Mouse (Mus musculus): ENCODE measurements around the gene Ttc25. TPM values are rescaled to one million over a fixed set of nuclear protein-coding genes. Genes with fewer than 3 reads are reported as not detected.

The Ttc25 gene
- total RNA-seq (2014; rRNA removed) = 1.2 and 2.2 TPM in 2 replicates
- 1.1 and 1.8 TPM in 2 replicates for polyA plus RNA-seq (2015; fragmentation: Nextera tagmentation; extraction: Ambion mirVana)

- no peaks in the 10 kb centered on the region for H3K9me3 ChIP-seq (ENCODE audit: low read length)
- H3K4me3 ChIP-seq (ENCODE audit: low read depth, low read length) = peak within 1 kb of the TSS; percentile 41
- peaks cover 6% of the 10 kb centered on the region for H3K4me1 ChIP-seq (ENCODE audit: insufficient read depth)
- peak; percentile 34 for TF ChIP-seq CTCF (IDR thresholded peaks at IDR 0.05; ENCODE audit: low read depth)
- 3% methylated on average over 28 of the region's 28 CpGs for WGBS
- H3K27me3 ChIP-seq (ENCODE audit: insufficient read depth, low read length) = no peaks in the 10 kb centered on the region
- peak within 1 kb of the TSS; percentile 63 for H3K9ac ChIP-seq
- H3K27ac ChIP-seq (ENCODE audit: low read depth, low read length) = peak within 1 kb of the TSS; percentile 66
- no peaks in the 10 kb centered on the region for H3K36me3 ChIP-seq (ENCODE audit: insufficient read depth)
- H3K4me2 ChIP-seq (ENCODE audit: low read depth) = peak within 1 kb of the TSS; percentile 71
- peak; percentile 90 for DNase-seq
- peak; percentile 99 for ATAC-seq
These were observed at the start of gene Ttc25 for GRCm38 (mm10) chr11:100544832-100545745. Ttc25 (plus strand) TSS chr11:100545607.

- no peak overlapping the region for H3K4me2 ChIP-seq (ENCODE audit: low read depth)
- no peaks in the 10 kb centered on the region for H3K27me3 ChIP-seq (ENCODE audit: insufficient read depth, low read length)
- no peak overlapping the region for H3K27ac ChIP-seq (ENCODE audit: low read depth, low read length)
- DNase-seq (no peak), ATAC-seq (no peak)
- TF ChIP-seq CTCF (IDR thresholded peaks at IDR 0.05; ENCODE audit: low read depth) = no peak
- H3K9me3 ChIP-seq (ENCODE audit: low read length) = no peaks in the 10 kb centered on the region
- H3K9ac ChIP-seq = no peak overlapping the region
- H3K36me3 ChIP-seq (ENCODE audit: insufficient read depth) = peaks cover 96% of the 10 kb centered on the region
- no peaks in the 10 kb centered on the region for H3K4me1 ChIP-seq (ENCODE audit: insufficient read depth)
- 76% methylated on average over 3 of the region's 3 CpGs for WGBS
- H3K4me3 ChIP-seq (ENCODE audit: low read depth, low read length) = no peak overlapping the region
These were observed 45.2 kb upstream of the Ttc25 start for GRCm38 (mm10) chr11:100500241-100500640.

GRCm38 (mm10) chr11:100500651-100501050 is 44.8 kb upstream of the Ttc25 start:
- peaks cover 96% of the 10 kb centered on the region for H3K36me3 ChIP-seq (ENCODE audit: insufficient read depth)
- ATAC-seq (no peak), DNase-seq (no peak)
- H3K27ac ChIP-seq (ENCODE audit: low read depth, low read length) = no peak overlapping the region
- 80% methylated on average over 7 of the region's 7 CpGs for WGBS
- no peaks in the 10 kb centered on the region for H3K27me3 ChIP-seq (ENCODE audit: insufficient read depth, low read length)
- H3K9me3 ChIP-seq (ENCODE audit: low read length) = no peaks in the 10 kb centered on the region
- no peak overlapping the region for H3K9ac ChIP-seq
- no peak for TF ChIP-seq CTCF (IDR thresholded peaks at IDR 0.05; ENCODE audit: low read depth)
- H3K4me2 ChIP-seq (ENCODE audit: low read depth) = no peak overlapping the region
- H3K4me1 ChIP-seq (ENCODE audit: insufficient read depth) = no peaks in the 10 kb centered on the region
- H3K4me3 ChIP-seq (ENCODE audit: low read depth, low read length) = no peak overlapping the region

- no peak for TF ChIP-seq CTCF (IDR thresholded peaks at IDR 0.05; ENCODE audit: low read depth)
- 14% methylated on average over 6 of the region's 6 CpGs for WGBS
- no peaks in the 10 kb centered on the region for H3K9me3 ChIP-seq (ENCODE audit: low read length)
- H3K36me3 ChIP-seq (ENCODE audit: insufficient read depth) = peaks cover 93% of the 10 kb centered on the region
- no peak overlapping the region for H3K4me2 ChIP-seq (ENCODE audit: low read depth)
- H3K9ac ChIP-seq = no peak overlapping the region
- H3K4me3 ChIP-seq (ENCODE audit: low read depth, low read length) = no peak overlapping the region
- H3K27me3 ChIP-seq (ENCODE audit: insufficient read depth, low read length) = no peaks in the 10 kb centered on the region
- no peak overlapping the region for H3K27ac ChIP-seq (ENCODE audit: low read depth, low read length)
- no peaks in the 10 kb centered on the region for H3K4me1 ChIP-seq (ENCODE audit: insufficient read depth)
- ATAC-seq (no peak), DNase-seq (no peak)
These were observed 44.1 kb upstream of the Ttc25 start for GRCm38 (mm10) chr11:100501321-100501720.

GRCm38 (mm10) chr11:100504990-100505660 is 40.3 kb upstream of the Ttc25 start:
- Histone ChIP-seq H3K36me3 (ENCODE audit: insufficient read depth) (peaks cover 81% of the 10 kb centered on the region), H3K27me3 (ENCODE audit: insufficient read depth, low read length) (no peaks in the 10 kb centered on the region), H3K4me1 (ENCODE audit: insufficient read depth) (no peaks in the 10 kb centered on the region), H3K4me3 (ENCODE audit: low read depth, low read length) (no peak overlapping the region), H3K9ac (no peak overlapping the region), H3K27ac (ENCODE audit: low read depth, low read length) (no peak overlapping the region), H3K9me3 (ENCODE audit: low read length) (no peaks in the 10 kb centered on the region), H3K4me2 (ENCODE audit: low read depth) (no peak overlapping the region)
- DNase-seq (no peak), ATAC-seq (no peak)
- TF ChIP-seq CTCF (IDR thresholded peaks at IDR 0.05; ENCODE audit: low read depth) = no peak
- 88% methylated on average over 12 of the region's 12 CpGs for WGBS

- no peaks in the 10 kb centered on the region for H3K9me3 ChIP-seq (ENCODE audit: low read length)
- H3K27ac ChIP-seq (ENCODE audit: low read depth, low read length) = no peak overlapping the region
- H3K27me3 ChIP-seq (ENCODE audit: insufficient read depth, low read length) = no peaks in the 10 kb centered on the region
- no peaks in the 10 kb centered on the region for H3K4me1 ChIP-seq (ENCODE audit: insufficient read depth)
- peaks cover 75% of the 10 kb centered on the region for H3K36me3 ChIP-seq (ENCODE audit: insufficient read depth)
- H3K4me3 ChIP-seq (ENCODE audit: low read depth, low read length) = no peak overlapping the region
- H3K9ac ChIP-seq = no peak overlapping the region
- 81% methylated on average over 8 of the region's 8 CpGs for WGBS
- H3K4me2 ChIP-seq (ENCODE audit: low read depth) = no peak overlapping the region
- no peak for DNase-seq
- TF ChIP-seq CTCF (IDR thresholded peaks at IDR 0.05; ENCODE audit: low read depth) = no peak
- ATAC-seq = no peak
These were observed 39.4 kb upstream of the Ttc25 start for GRCm38 (mm10) chr11:100505997-100506396.

GRCm38 (mm10) chr11:100510556-100510955 is 34.9 kb upstream of the Ttc25 start:
- no peak overlapping the region for H3K4me2 ChIP-seq (ENCODE audit: low read depth)
- H3K27me3 ChIP-seq (ENCODE audit: insufficient read depth, low read length) = no peaks in the 10 kb centered on the region
- no peak overlapping the region for H3K9ac ChIP-seq
- peak; percentile 17; the same call in 1 of the 2 replicates for TF ChIP-seq CTCF (IDR thresholded peaks at IDR 0.05; ENCODE audit: low read depth)
- no peaks in the 10 kb centered on the region for H3K4me1 ChIP-seq (ENCODE audit: insufficient read depth)
- no peaks in the 10 kb centered on the region for H3K9me3 ChIP-seq (ENCODE audit: low read length)
- ATAC-seq (no peak), DNase-seq (no peak)
- 94% methylated on average over 2 of the region's 2 CpGs for WGBS
- no peak overlapping the region for H3K27ac ChIP-seq (ENCODE audit: low read depth, low read length)
- no peak overlapping the region for H3K4me3 ChIP-seq (ENCODE audit: low read depth, low read length)
- peaks cover 75% of the 10 kb centered on the region for H3K36me3 ChIP-seq (ENCODE audit: insufficient read depth)

All from forebrain, postnatal 0 days (tissue).